Mouse (Mus musculus): ENCODE data around the gene Ccdc90b. TPM values are rescaled to one million over a fixed set of nuclear protein-coding genes. Genes with fewer than 3 reads are reported as not detected.

Gene Ccdc90b
- polyA plus RNA-seq, 1 experiment from 2014 or later: 47.8 TPM

GRCm38 (mm10) chr7:92583567-92583966 is 22.6 kb downstream of the Ccdc90b start:
- H3K27ac ChIP-seq: no peak overlapping the region
- no peak for ATAC-seq (ENCODE audit: insufficient read depth, low FRiP score, low read depth)
- H3K36me3 ChIP-seq: 0 out of 2 replicates have a peak, but pooled peaks cover under 1% of the 10 kb centered on the region
- no peak overlapping the region for H3K4me3 ChIP-seq (replicated peaks)
- no peaks in the 10 kb centered on the region for H3K27me3 ChIP-seq (replicated peaks)
- 90% methylated on average over 7 of the region's 7 CpGs for WGBS
- no peak overlapping the region for H3K4me2 ChIP-seq
- H3K9me3 ChIP-seq: no peaks in the 10 kb centered on the region
- no peaks in the 10 kb centered on the region for H3K4me1 ChIP-seq
- no peak overlapping the region for H3K9ac ChIP-seq

GRCm38 (mm10) chr7:92589986-92590385 is 29.0 kb downstream of the Ccdc90b start:
- Histone ChIP-seq H3K9ac (no peak overlapping the region), H3K9me3 (no peaks in the 10 kb centered on the region), H3K4me1 (no peaks in the 10 kb centered on the region), H3K4me2 (no peak overlapping the region), H3K36me3 (no peaks in the 10 kb centered on the region), H3K27ac (no peak overlapping the region), H3K4me3 (replicated peaks) (no peak overlapping the region), H3K27me3 (replicated peaks) (no peaks in the 10 kb centered on the region)
- WGBS: 81% methylated on average over 7 of the region's 7 CpGs
- no peak for ATAC-seq (ENCODE audit: insufficient read depth, low FRiP score, low read depth)

GRCm38 (mm10) chr7:92590842-92591241 is 29.9 kb downstream of the Ccdc90b start:
- Histone ChIP-seq H3K27ac (no peak overlapping the region), H3K4me3 (replicated peaks) (no peak overlapping the region), H3K36me3 (no peaks in the 10 kb centered on the region), H3K4me1 (no peaks in the 10 kb centered on the region), H3K4me2 (no peak overlapping the region), H3K27me3 (replicated peaks) (no peaks in the 10 kb centered on the region), H3K9ac (no peak overlapping the region; the same call in 1 of the 2 replicates), H3K9me3 (no peaks in the 10 kb centered on the region)
- ATAC-seq (ENCODE audit: insufficient read depth, low FRiP score, low read depth): no peak
- 82% methylated on average over 2 of the region's 2 CpGs for WGBS

- Histone ChIP-seq H3K4me2 (no peak overlapping the region), H3K36me3 (no peaks in the 10 kb centered on the region), H3K9ac (no peak overlapping the region), H3K9me3 (no peaks in the 10 kb centered on the region), H3K4me3 (replicated peaks) (no peak overlapping the region), H3K27ac (no peak overlapping the region), H3K27me3 (replicated peaks) (no peaks in the 10 kb centered on the region), H3K4me1 (no peaks in the 10 kb centered on the region)
- no peak for ATAC-seq (ENCODE audit: insufficient read depth, low FRiP score, low read depth)
- 87% methylated on average over 7 of the region's 7 CpGs for WGBS
Observed at GRCm38 (mm10) chr7:92604961-92605360, 44.0 kb downstream of the Ccdc90b start.

- no peaks in the 10 kb centered on the region for H3K36me3 ChIP-seq
- no peak overlapping the region for H3K4me2 ChIP-seq
- WGBS: 59% methylated on average over 7 of the region's 7 CpGs
- H3K9ac ChIP-seq: no peak overlapping the region
- no peak for ATAC-seq (ENCODE audit: insufficient read depth, low FRiP score, low read depth)
- H3K27me3 ChIP-seq (replicated peaks): no peaks in the 10 kb centered on the region
- no peak overlapping the region for H3K4me3 ChIP-seq (replicated peaks)
- H3K27ac ChIP-seq: no peak overlapping the region
- no peaks in the 10 kb centered on the region for H3K4me1 ChIP-seq
- no peaks in the 10 kb centered on the region for H3K9me3 ChIP-seq
Observed at GRCm38 (mm10) chr7:92610830-92611229, 49.9 kb downstream of the Ccdc90b start.

GRCm38 (mm10) chr7:92624488-92624887 is 63.5 kb downstream of the Ccdc90b start:
- no peaks in the 10 kb centered on the region for H3K27me3 ChIP-seq (replicated peaks)
- no peak overlapping the region for H3K4me3 ChIP-seq (replicated peaks)
- H3K4me2 ChIP-seq: no peak overlapping the region
- H3K27ac ChIP-seq: no peak overlapping the region
- no peaks in the 10 kb centered on the region for H3K4me1 ChIP-seq
- no peak overlapping the region for H3K9ac ChIP-seq
- WGBS: 46% methylated on average over 2 of the region's 2 CpGs
- ATAC-seq (ENCODE audit: insufficient read depth, low FRiP score, low read depth): no peak
- no peaks in the 10 kb centered on the region for H3K36me3 ChIP-seq
- H3K9me3 ChIP-seq: no peaks in the 10 kb centered on the region

- Histone ChIP-seq H3K4me1 (no peaks in the 10 kb centered on the region), H3K4me2 (no peak overlapping the region), H3K27ac (no peak overlapping the region), H3K27me3 (replicated peaks) (no peaks in the 10 kb centered on the region), H3K4me3 (replicated peaks) (no peak overlapping the region), H3K9ac (no peak overlapping the region), H3K9me3 (no peaks in the 10 kb centered on the region), H3K36me3 (no peaks in the 10 kb centered on the region)
- no peak for ATAC-seq (ENCODE audit: insufficient read depth, low FRiP score, low read depth)
- 39% methylated on average over 2 of the region's 2 CpGs for WGBS
Observed at GRCm38 (mm10) chr7:92630167-92630566, 69.2 kb downstream of the Ccdc90b start.

Other genes with a start within 250 kb of the Ccdc90b start
- gene Ankrd42, start 76.0 kb downstream of the Ccdc90b start, polyA plus RNA-seq (2015; fragmentation: Nextera tagmentation; extraction: Ambion mirVana): 5.0 and 5.8 TPM in 2 replicates
- gene Pcf11, start 108.8 kb downstream of the Ccdc90b start, polyA plus RNA-seq (2015; fragmentation: Nextera tagmentation; extraction: Ambion mirVana): 23.1 and 24.4 TPM in 2 replicates
- gene Rab30, start 180.5 kb downstream of the Ccdc90b start, polyA plus RNA-seq (2015; fragmentation: Nextera tagmentation; extraction: Ambion mirVana): 18.4 and 23.9 TPM in 2 replicates

Data from stomach, embryonic 15.5 days (tissue).